Mouse (Mus musculus): Measurements from ENCODE around the gene Gbp4. TPM values are rescaled to one million over a fixed set of nuclear protein-coding genes. Genes with fewer than 3 reads are reported as not detected.
"Not testable (repeated sequence)": the region's sequence is repeated elsewhere in the genome, so short reads cannot be mapped to it uniquely, and the experiment has no call there.

Gbp4 gene
- 0.21 and 0.40 TPM in 2 replicates for polyA plus RNA-seq (2016; fragmentation: Nextera tagmentation; extraction: Ambion mirVana)

DNA sequence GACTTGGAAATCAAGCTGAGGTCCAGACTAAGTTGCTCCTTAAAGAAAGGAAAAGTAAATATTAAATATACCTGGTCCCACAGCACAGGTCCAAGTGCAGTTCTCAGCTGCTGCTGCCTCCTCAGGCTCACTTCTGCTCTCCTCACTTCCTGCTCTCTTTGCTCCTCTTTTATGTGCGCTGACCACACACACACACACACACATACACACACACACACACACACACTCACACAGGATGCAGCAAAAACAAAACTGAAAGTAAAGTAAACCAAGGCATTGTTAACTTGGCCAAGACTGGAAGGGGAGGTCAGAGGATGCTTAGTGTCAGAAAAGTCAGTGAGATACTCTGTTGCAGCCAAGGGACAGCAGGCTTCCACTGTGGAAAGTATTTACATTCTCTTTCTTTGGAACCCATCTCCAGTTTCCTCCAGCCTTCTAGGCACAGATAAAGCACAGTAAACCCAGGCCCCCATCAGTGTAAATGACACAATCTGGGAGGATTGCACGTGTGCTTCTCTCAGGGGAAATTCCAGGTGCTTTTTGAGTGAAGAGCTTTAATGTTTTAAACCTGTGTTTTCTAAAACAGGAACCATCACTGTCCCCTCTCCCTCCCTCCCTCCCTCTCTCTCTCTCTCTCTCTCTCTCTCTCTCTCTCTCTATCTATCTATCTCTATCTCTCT is at the start of gene Gbp4, which contains the start of the genes Gbp9 and Gbp8:
Gene Gbp4 (minus strand): TSS at position 178 of the 680 bp plus-strand sequence.
Gene Gbp9 (minus strand): TSS at position 131 of the 680 bp plus-strand sequence.
Gene Gbp8 (minus strand): TSS at position 132 of the 680 bp plus-strand sequence.
- not testable (repeated sequence) for H3K36me3 ChIP-seq (replicated peaks); H3K27me3 ChIP-seq (replicated peaks; ENCODE audit: low read depth, poor library complexity, severe bottlenecking); DNase-seq (ENCODE audit: low spot score); H3K9me3 ChIP-seq; H3K4me1 ChIP-seq; H3K27ac ChIP-seq (replicated peaks); H3K4me3 ChIP-seq
- 12% methylated on average over 2 of the region's 2 CpGs for WGBS

DNA sequence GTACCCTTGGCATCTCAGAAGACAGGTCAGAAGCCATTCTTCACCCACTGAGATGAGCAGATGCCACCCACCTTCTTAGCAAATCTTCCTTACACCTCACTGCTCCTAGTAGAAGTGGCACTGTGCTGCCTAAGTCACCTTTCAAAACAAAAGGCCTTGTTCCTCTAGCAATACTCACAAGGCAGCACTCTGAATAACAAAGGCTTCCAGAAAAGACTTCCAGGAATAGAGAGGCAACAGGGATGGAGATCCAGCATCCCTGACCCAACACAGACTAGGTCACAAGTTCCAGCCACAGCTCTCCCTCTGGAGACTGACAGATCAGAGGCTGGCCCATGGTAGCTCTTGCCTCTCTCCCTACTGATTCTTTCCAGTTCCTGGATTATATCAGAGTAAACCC is 42.1 kb upstream of the Gbp4 start:
- Histone ChIP-seq H3K4me1 (no peaks in the 10 kb centered on the region), H3K27me3 (replicated peaks; ENCODE audit: low read depth, poor library complexity, severe bottlenecking) (no peaks in the 10 kb centered on the region), H3K36me3 (replicated peaks) (no peaks in the 10 kb centered on the region), H3K9me3 (no peaks in the 10 kb centered on the region), H3K4me3 (no peak overlapping the region), H3K27ac (replicated peaks) (no peak overlapping the region)
- DNase-seq (ENCODE audit: low spot score) = no peak

DNA sequence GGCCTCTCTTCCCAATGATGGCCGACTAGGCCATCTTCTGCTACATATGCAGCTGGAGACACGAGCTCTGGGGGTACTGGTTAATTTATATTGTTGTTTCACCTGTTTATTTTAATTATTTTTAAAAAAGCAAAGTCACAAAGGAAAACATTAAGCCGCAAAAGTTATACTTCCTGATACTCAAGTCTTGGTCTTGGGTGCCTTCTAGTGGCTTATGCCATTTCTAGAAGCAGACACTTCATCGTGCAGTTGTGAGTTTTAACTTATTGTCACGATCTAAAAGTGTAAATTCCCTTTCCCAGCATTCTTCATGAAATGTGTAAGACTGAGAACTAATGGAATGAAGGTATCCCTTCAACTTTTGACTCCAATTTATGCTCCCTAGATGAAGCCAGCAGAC is 17.2 kb upstream of the Gbp4 start:
- H3K27me3 ChIP-seq (replicated peaks; ENCODE audit: low read depth, poor library complexity, severe bottlenecking) = no peaks in the 10 kb centered on the region
- DNase-seq (ENCODE audit: low spot score) = no peak
- 86% methylated on average over 5 of the region's 5 CpGs for WGBS

GRCm38 (mm10) chr5:105154049-105154448 is 14.7 kb upstream of the Gbp4 start:
- Histone ChIP-seq H3K27ac (replicated peaks) (no peak overlapping the region), H3K4me1 (no peaks in the 10 kb centered on the region), H3K4me3 (no peak overlapping the region), H3K9me3 (no peaks in the 10 kb centered on the region), H3K27me3 (replicated peaks; ENCODE audit: low read depth, poor library complexity, severe bottlenecking) (no peaks in the 10 kb centered on the region), H3K36me3 (replicated peaks) (no peaks in the 10 kb centered on the region)
- no peak for DNase-seq (ENCODE audit: low spot score)

More for the DNA sequence above, 17.2 kb upstream of the Gbp4 start:
- no peak overlapping the region for H3K27ac ChIP-seq (replicated peaks)
- H3K4me1 ChIP-seq = no peaks in the 10 kb centered on the region
- H3K4me3 ChIP-seq = no peak overlapping the region
- no peaks in the 10 kb centered on the region for H3K9me3 ChIP-seq
- H3K36me3 ChIP-seq (replicated peaks) = no peaks in the 10 kb centered on the region

DNA sequence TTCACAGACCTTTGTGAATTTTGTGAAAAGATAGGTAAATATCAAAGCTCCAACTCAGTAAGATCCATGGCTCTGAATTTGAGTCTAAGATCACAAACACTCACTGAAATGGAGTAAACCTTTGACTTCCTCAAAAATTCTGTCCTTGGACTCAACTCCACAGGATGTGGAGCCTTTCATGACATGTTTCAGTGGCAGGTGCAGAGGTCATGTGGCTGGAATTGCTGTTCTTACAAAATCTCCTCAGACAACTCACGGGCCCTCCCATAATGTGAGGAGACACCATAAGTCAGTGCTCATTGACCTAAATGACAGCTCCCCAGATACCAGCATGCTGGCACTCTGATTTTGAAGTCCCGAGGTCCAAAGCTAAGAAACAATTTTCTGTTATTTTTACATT is 8.7 kb upstream of the Gbp4 start:
- H3K4me3 ChIP-seq; H3K36me3 ChIP-seq (replicated peaks); H3K4me1 ChIP-seq; H3K9me3 ChIP-seq; H3K27ac ChIP-seq (replicated peaks); H3K27me3 ChIP-seq (replicated peaks; ENCODE audit: low read depth, poor library complexity, severe bottlenecking); DNase-seq (ENCODE audit: low spot score): not testable (repeated sequence)
- 69% methylated on average over 2 of the region's 2 CpGs for WGBS

- H3K9me3 ChIP-seq = no peaks in the 10 kb centered on the region
- H3K27me3 ChIP-seq (replicated peaks; ENCODE audit: low read depth, poor library complexity, severe bottlenecking) = no peaks in the 10 kb centered on the region
- no peak overlapping the region for H3K4me3 ChIP-seq
- no peaks in the 10 kb centered on the region for H3K4me1 ChIP-seq
- H3K27ac ChIP-seq (replicated peaks) = no peak overlapping the region
- DNase-seq (ENCODE audit: low spot score) = no peak
- no peaks in the 10 kb centered on the region for H3K36me3 ChIP-seq (replicated peaks)
These were observed 7.1 kb upstream of the Gbp4 start for GRCm38 (mm10) chr5:105146447-105146846.

GRCm38 (mm10) chr5:105145731-105146130 is 6.3 kb upstream of the Gbp4 start:
- not testable (repeated sequence) for H3K9me3 ChIP-seq; H3K27ac ChIP-seq (replicated peaks); H3K27me3 ChIP-seq (replicated peaks; ENCODE audit: low read depth, poor library complexity, severe bottlenecking); DNase-seq (ENCODE audit: low spot score); H3K4me3 ChIP-seq; H3K4me1 ChIP-seq; H3K36me3 ChIP-seq (replicated peaks)
- 61% methylated on average over 3 of the region's 3 CpGs for WGBS

DNA sequence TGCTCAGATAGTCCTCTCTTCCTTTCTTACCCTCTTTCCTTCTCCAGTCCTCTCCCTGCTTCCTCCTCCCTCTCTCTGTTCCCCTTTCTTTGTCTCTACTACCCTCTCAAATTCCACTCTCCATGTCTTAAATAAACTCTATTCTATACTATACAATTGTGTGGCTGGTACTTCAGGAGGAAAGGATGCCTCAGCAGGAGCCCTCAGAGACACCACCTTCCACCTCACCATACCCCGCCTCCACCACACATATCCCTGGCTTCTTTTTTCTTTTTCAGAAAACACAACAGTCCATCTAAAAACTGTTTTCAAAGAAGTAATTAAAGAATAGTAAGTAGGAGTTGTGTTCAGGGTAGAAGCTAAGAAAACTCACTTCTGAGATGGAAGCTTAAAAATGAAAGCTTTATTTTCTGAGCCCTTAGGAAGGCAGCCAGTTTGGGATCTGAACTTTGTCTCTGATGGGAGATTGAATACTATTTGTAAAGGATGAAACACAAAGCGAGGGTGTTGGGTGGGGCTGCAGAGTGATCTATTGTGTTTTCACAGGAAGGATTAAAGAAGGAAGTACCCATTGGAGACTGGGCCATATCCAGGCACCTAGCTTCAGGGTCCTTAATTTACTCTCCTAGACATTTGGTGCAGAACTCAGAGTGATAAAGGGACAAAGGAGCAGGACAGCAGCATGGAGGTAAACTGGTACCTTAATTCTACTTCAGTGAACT is 864 bp upstream of the Gbp4 start:
- not testable (repeated sequence) for H3K36me3 ChIP-seq (replicated peaks); H3K27ac ChIP-seq (replicated peaks); H3K4me3 ChIP-seq; H3K4me1 ChIP-seq; H3K27me3 ChIP-seq (replicated peaks; ENCODE audit: low read depth, poor library complexity, severe bottlenecking); DNase-seq (ENCODE audit: low spot score); H3K9me3 ChIP-seq
- WGBS = 51% methylated on average over 2 of the region's 2 CpGs

- Histone ChIP-seq H3K36me3 (replicated peaks) (no peaks in the 10 kb centered on the region), H3K27ac (replicated peaks) (no peak overlapping the region), H3K9me3 (no peaks in the 10 kb centered on the region), H3K27me3 (replicated peaks; ENCODE audit: low read depth, poor library complexity, severe bottlenecking) (no peaks in the 10 kb centered on the region), H3K4me3 (no peak overlapping the region), H3K4me1 (no peaks in the 10 kb centered on the region)
- WGBS = 71% methylated on average over 1 of the region's 1 CpGs
- DNase-seq (ENCODE audit: low spot score) = no peak
These were observed 480 bp downstream of the Gbp4 start for GRCm38 (mm10) chr5:105138906-105139305.

- not testable (repeated sequence) for DNase-seq (ENCODE audit: low spot score); H3K36me3 ChIP-seq (replicated peaks); H3K4me3 ChIP-seq; H3K27me3 ChIP-seq (replicated peaks; ENCODE audit: low read depth, poor library complexity, severe bottlenecking); H3K27ac ChIP-seq (replicated peaks); H3K9me3 ChIP-seq; H3K4me1 ChIP-seq
- WGBS = 90% methylated on average over 3 of the region's 3 CpGs
These were observed 2.6 kb downstream of the Gbp4 start for GRCm38 (mm10) chr5:105136706-105137304.

GRCm38 (mm10) chr5:105121731-105122130 is 17.7 kb downstream of the Gbp4 start:
- H3K27ac ChIP-seq (replicated peaks); H3K27me3 ChIP-seq (replicated peaks; ENCODE audit: low read depth, poor library complexity, severe bottlenecking); H3K4me3 ChIP-seq; H3K36me3 ChIP-seq (replicated peaks); H3K4me1 ChIP-seq; DNase-seq (ENCODE audit: low spot score); H3K9me3 ChIP-seq: not testable (repeated sequence)
- 88% methylated on average over 6 of the region's 6 CpGs for WGBS

- H3K9me3 ChIP-seq = no peaks in the 10 kb centered on the region
- no peak for DNase-seq (ENCODE audit: low spot score)
- WGBS = 88% methylated on average over 2 of the region's 2 CpGs
These were observed 23.6 kb downstream of the Gbp4 start for GRCm38 (mm10) chr5:105115740-105116139.

DNA sequence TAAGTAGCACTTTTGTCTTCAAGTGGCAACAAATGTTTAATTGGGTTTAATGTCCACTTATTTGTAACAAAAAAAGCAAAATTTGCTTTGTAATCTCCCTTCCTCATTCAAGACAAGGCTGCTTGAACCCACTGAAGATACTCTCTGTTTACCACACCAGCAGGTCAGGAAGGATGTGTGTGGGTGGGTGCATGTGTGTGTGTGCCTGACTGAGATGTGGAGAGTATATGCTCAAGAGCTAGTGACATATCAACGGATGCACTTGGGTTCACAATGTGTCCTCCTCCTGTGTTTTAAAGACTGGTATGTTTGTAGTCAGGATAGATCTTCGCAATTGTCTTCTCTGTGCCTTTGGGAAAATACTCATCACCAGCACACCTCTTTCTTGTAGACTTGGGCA is 24.7 kb downstream of the Gbp4 start:
- H3K4me1 ChIP-seq = peaks cover 2% of the 10 kb centered on the region; the same call in 1 of the 2 replicates
- no peak overlapping the region for H3K4me3 ChIP-seq
- WGBS = 85% methylated on average over 2 of the region's 2 CpGs
- H3K27ac ChIP-seq (replicated peaks) = no peak overlapping the region
- no peaks in the 10 kb centered on the region for H3K27me3 ChIP-seq (replicated peaks; ENCODE audit: low read depth, poor library complexity, severe bottlenecking)
- no peaks in the 10 kb centered on the region for H3K9me3 ChIP-seq
- DNase-seq (ENCODE audit: low spot score) = no peak
- H3K36me3 ChIP-seq (replicated peaks) = no peaks in the 10 kb centered on the region

More at GRCm38 (mm10) chr5:105115740-105116139, 23.6 kb downstream of the Gbp4 start:
- H3K4me1 ChIP-seq = no peaks in the 10 kb centered on the region
- H3K27ac ChIP-seq (replicated peaks) = no peak overlapping the region
- no peak overlapping the region for H3K4me3 ChIP-seq
- no peaks in the 10 kb centered on the region for H3K27me3 ChIP-seq (replicated peaks; ENCODE audit: low read depth, poor library complexity, severe bottlenecking)
- no peaks in the 10 kb centered on the region for H3K36me3 ChIP-seq (replicated peaks)
